Mouse (Mus musculus): Measurements from ENCODE around the gene Ctnnbl1. TPM values are rescaled to one million over a fixed set of nuclear protein-coding genes. Genes with fewer than 3 reads are reported as not detected.
A peak's percentile ranks its signal among the peaks of the same experiment; 100 is the strongest.

Gene Ctnnbl1
- total RNA-seq, 2 experiments from 2014 or later, result 6.8 to 7.2 TPM

DNA sequence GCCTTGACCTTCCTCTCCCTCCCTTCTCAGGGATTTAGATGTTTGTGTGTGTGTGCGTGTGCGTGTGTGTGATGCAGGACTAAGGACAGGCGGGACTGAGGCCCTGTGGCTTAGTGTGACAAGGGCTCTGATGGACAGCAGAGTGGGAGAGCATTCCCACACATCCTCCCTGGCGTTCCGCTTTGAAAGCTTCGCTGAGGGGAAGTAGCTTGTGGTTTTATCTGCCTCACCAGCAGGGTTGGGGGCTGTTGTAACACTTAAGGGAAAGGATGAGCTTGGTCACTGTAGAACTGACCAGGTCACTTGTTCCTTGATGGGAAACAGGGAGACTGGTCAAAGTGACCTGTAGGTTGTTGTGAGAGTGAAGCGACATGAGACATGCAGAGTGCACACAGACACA, 121.1 kb downstream of the Ctnnbl1 start:
- intact Hi-C loops (cut with DNase I; ENCODE audit: low total_unique reads), result no loop called here
- DNase-seq, result no peak

DNA sequence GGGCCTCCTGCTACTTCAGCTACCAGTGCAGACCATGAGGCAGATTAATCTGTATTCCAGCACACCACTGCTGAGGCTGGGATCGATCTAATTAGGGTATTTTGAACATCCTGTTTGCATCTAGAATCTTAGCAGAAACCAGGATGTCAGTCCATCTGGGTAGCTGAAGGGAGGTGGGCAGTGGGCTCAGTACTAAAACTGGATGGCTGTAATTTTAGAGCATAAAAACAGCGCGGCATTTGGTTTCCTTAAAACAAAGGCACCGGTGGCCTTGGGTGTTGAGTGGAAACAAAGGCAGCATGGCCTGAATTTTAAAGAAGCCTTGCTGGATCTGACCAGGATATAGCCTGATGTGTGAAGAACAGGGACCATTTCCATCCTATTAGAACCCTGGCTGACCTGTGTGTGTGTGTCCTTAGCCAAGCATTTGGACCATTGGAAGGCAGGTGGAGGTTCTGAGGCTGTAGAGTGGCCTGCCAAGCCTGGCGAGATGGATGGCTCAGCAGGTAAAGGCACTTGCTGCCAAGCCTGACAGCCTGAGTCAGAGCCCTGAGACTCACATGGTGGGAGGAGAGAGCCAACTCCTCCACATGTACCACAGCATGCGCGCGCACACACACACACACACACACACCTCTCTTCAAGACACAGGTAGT, 122.0 kb downstream of the Ctnnbl1 start:
- DNase-seq, result no peak
- intact Hi-C loops (cut with DNase I; ENCODE audit: low total_unique reads), result no loop called here

DNA sequence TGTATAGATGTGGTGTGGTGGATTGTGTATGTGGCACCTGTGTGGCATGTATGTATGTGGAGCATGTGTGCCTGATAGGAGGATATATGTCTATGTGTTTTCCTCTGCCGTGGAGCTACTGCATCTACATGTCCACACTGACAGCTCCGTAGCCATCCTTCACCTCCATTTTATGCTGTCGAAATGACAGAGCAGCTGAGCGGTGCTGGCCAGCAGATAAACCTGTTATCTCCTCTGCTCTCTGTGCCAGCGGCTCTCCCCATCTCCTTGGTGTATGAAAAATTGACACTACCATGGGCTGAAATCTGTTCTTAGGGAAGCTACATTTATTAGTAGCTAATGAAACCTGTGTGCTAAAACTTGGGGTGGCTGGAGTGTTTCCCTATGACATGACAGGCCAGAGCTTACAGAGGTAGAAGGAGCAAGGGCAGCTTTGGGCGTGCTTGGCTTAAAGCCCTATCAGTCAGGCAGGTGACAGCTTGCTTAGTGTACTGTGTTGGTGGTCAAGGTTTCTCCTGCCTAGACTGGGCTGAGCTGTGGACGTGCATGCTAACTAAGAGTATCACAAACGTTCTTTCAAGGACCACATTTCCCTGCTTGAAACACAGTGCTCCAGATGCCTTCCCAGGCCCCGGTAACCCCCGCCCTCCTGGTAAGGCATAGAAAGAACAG, 124.2 kb downstream of the Ctnnbl1 start:
- intact Hi-C loops (cut with DNase I; ENCODE audit: low total_unique reads), result no loop called here
- DNase-seq, result no peak

DNA sequence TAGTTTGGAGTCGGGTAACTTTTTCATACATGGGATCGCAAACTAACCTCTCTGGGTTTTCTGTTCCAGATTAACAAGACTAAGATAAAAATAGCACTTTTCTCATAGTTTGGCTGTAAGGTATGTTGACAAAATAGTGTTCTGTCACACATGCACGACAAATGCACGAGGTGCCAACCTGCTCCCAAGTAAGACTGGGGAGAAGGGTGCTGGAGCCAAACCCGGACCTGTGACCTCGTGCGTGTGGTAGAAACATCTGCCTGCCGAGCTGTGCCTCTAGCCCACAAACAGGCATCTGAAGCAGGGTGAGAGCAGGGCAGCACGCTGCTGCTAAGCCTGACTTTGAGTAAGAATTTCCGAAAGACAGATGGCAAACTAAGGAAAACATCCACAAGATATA, 125.1 kb downstream of the Ctnnbl1 start:
- DNase-seq, result peak; percentile 23
- intact Hi-C loops (cut with DNase I; ENCODE audit: low total_unique reads), result no loop called here

DNA sequence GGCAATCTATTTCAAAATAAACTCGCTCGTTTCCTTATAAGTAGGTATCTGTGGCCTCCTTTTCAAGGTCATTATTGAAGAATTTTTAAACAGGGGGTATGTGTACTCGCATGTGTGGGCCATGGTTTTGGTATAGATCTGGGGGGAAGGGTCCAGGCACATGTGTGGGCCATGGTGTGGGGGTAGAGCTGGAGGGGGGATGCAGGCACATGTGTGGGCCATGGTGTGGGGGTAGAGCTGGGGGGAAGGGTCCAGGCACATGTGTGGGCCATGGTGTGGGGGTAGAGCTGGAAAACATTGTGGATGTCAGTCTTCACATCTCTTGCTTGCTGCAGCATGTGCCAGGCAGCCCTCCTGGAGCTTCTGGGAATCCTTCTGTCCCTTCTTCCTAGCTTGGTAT, 129.9 kb downstream of the Ctnnbl1 start:
- intact Hi-C loops (cut with DNase I; ENCODE audit: low total_unique reads), result no loop called here
- DNase-seq, result no peak

DNA sequence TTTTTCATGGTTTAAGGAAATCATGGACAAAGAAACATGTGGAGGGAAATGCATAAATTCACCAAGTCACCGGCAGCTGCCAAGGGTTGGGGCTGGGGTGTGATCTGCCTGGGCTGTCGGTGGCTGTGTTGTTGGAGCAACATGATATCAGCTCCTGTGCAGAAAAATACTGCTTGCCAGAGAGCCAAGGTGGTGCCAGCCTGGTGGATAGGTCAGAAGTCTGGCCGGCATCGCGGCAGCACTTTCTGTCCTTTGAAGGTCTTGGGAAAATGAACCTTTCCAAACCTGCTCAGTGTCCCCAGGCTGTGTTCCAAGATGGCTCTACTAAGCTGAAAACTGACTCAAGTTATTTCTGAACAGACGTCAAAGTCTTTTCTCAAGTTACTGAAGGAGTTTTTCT, 133.0 kb downstream of the Ctnnbl1 start:
- peak; percentile 78 for DNase-seq
- intact Hi-C loops (cut with DNase I; ENCODE audit: low total_unique reads), result no loop called here

DNA sequence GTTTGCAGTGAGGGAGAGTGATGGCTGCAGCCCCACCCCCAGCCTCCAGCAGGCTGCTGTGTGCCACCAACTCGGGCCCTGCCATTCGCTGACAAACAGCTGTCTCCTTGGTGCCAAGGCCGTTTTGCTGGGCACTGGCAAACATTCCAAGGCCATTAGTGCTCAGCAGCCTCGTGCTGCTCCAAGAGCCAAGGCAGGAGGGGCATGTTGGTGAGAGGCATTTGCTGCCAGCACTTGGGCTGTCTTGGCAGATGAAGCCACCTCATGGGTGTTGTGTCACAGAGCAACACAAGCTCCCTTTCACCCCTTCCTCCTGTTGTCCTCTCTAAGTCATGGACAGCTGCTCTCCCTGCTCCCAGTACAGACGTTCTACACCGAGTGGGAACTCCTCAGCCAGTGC, 136.0 kb downstream of the Ctnnbl1 start:
- peak; percentile 78 for DNase-seq
- intact Hi-C loops (cut with DNase I; ENCODE audit: low total_unique reads), result no loop called here

DNA sequence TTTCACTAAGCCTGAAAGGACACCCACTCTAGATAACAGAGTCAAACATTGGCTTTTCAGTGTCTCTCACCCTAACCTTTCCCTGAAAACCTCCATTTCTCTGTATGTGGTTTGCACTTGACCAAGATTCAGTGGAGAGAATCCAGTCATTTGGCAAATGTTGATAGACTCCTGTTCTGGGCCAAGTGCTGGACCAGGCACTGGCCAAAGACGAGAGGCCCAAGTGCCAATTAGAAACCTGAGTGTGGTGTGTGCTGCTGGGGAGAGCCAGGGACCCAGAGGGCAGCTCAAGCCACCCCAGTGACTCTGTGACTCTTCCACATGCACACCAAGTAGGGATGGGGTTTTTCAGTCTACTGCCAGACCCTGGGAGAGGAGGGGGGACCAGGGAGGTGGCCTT, 136.5 kb downstream of the Ctnnbl1 start:
- peak; percentile 50 for DNase-seq
- intact Hi-C loops (cut with DNase I; ENCODE audit: low total_unique reads), result no loop called here

DNA sequence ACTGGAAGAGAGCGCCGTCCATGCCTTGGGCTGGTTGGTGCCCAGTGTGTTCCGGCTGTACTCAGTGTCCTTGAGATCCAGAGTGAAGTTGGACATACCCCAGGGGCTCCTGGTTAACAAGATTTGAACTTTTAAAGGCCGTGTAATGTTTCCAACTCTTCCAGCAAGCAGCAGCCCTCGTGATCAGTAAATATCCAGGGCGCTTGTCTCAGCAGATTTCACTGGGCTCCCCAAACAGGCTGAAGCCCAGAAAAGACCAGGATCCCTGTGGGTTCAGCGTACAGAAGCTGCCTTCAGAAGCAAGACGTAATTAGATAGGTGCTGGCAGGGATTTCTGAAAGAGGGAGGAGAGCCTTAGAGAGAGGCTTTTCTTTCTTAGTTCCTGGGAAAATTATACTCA, 137.9 kb downstream of the Ctnnbl1 start:
- intact Hi-C loops (cut with DNase I; ENCODE audit: low total_unique reads), result no loop called here
- DNase-seq, result no peak

DNA sequence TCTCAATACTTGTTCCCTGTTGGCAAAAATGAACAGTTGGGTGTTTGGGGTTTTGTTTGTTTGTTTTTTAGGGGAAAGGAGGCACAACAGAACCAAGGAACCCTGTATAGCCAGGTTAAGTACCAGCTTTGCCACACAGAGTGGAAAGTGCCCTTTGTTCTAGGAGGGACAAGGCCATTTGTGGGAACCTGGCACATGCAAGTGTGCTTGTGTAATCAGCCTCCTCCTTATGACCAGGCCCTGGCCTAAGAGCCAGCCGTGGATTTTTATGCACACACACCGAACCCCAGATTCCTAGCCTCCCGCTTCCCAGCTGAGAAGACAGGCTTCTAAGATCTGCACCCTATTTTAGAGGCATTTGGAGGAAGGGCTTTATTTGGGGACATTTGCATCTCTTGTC, 140.2 kb downstream of the Ctnnbl1 start:
- DNase-seq, result no peak
- intact Hi-C loops (cut with DNase I; ENCODE audit: low total_unique reads), result no loop called here

DNA sequence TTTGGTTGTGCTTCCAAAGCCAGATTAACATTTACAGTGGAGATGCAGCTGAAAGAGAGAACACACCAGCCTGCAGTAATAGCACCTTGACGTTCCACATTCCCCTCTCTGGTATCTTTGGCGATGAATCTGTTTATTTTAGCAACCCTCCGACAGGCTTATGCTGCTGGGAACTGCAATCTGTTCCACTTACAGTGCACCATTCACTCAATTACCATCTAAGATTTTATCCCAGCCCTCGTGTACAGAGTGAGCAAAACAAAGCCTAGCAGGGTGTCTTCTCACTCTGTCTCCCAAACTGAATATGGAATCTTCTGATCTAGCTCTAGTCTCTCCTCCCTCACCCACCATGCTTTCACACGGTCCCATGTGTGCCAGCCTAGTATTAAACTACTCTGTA, 140.8 kb downstream of the Ctnnbl1 start:
- intact Hi-C loops (cut with DNase I; ENCODE audit: low total_unique reads), result no loop called here
- no peak for DNase-seq

DNA sequence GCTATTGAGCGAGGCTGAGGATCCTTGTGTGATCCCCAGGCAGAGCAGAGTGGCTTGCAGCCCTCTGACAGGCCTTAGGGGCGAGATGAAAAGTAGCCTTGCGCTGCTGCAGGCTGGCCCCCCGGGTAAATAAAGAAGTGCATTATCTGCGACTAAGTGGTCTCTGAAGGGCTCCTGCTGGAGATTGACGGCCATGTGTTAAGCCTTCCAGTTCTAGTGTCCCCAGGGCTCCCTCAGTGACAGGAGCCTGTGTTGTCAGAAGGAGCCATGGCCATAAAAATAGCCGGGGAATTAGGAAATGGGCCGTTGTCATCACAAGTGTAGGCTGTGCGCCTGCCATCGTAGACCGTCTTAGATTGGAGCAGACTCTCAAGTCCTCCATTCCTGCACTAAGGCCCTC, 144.7 kb downstream of the Ctnnbl1 start:
- intact Hi-C loops (cut with DNase I; ENCODE audit: low total_unique reads), result no loop called here
- no peak for DNase-seq

DNA sequence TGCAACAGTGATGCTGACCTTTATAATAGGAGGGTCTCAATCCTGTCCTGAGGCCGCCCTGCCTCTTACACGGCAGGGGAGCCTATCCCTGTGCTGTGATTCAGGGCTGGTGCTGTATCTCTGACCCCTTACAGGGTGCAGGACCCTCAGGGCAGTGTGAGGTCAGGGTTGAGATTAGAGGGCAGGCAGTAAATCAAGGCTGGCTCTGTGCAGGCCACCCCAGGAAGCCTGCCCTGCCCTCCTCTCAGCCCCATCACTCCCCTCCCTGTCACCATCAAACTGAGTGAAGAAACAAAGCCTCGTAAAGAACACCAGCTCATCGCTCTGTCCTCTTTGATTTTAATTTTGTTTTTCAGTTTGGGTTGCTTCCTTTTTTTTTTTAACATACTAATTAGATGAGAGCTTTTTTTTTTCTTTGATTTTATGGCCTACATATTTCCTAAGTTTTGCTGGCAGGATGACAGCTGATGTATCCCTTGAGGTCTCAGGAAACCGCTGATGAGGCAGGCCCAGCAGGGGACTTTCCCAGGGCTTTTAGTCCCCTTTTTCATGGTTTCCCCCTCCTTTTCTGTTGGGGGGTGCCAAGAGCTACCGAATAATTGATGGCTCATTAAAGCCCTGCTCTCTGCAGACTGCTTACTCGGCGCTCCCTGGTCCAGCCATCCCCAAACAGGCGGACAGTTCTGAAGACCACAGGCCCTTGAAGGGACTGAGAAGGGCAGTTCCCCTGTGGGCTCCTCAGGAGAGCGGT, 150.2 kb downstream of the Ctnnbl1 start:
- intact Hi-C loops (cut with DNase I; ENCODE audit: low total_unique reads), result no loop called here
- DNase-seq, result no peak

DNA sequence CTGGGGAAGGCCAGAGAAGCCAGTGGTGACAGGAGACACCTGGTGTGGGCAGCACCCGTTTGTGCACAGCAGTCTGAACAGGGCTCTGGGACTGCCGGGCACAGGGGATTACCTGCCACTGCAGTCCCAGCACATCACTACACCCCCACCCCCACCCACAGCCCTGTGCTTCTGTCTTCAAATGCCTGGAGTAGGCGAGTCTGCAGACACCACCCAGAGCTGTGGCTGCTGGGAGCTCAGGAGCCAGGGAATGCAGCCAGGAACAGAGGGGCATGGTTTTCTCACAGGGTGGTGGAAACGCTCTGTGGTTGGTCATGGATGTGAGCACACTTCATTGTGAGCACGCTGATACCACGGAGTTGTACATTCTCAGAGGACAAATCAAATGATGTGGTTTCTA, 154.0 kb downstream of the Ctnnbl1 start:
- intact Hi-C loops (cut with DNase I; ENCODE audit: low total_unique reads), result no loop called here
- no peak for DNase-seq

DNA sequence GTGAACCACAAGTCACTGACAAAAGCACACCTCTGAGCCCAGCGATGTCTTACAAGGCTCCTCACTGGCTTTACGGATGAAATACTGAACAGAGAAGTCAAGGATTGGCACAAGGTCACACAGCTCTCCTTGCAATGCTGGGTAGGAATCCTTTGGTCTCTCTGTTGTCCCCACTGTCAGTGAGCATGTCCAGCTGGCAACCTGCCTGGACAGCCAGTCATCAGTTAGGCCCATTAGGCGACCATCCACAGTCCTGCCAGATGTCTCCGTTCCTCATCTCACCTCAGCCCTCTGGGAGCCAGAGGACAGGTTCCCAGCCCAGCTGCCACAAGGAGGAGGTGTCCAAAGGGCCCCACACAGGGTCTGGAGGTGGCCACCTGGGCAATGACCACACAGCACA, 159.9 kb downstream of the Ctnnbl1 start:
- intact Hi-C loops (cut with DNase I; ENCODE audit: low total_unique reads), result no loop called here

DNA sequence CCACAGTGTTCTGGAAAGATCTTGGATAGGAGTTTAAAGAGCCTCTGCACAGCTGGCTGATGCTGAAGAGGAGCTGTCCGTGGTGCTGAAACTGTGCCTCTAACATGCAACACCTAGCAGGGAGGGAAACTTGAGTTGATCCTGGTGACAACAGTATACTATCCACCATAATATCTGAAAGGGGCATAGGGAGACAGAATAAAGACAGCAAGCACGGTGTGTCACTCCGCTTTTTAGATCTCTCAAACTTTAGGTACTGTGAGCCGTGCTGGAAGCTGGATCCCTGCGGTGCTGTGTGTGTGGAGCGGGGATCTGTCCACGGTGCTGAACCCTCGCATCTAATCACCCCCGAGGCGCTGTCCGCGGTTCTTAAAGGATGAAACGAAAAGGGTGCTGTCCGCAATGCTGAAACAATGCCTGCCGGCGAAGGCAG, 176.0 kb downstream of the Ctnnbl1 start:
- peak; percentile 82 for DNase-seq
- intact Hi-C loops (cut with DNase I; ENCODE audit: low total_unique reads), result no loop called here

More for the DNA sequence above, 159.9 kb downstream of the Ctnnbl1 start:
- no peak for DNase-seq

DNA sequence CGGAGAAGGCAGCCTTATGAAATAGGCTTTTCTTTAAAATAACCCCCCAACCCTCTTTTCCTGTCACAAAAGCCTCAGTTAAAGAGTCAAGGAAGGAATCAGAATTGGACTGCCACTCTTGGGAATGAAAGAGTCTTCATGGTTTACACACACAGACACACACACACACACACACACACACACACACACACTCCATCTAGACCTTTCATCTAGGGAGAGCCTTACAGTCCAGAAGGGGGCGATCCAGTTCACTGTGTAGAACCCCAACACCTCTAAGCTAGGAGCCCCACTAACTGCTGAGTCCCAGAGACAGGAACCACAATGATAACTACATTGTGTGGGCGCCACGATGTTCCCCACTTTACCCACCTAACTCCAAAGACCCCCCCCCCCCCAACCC, 176.5 kb downstream of the Ctnnbl1 start:
- intact Hi-C loops (cut with DNase I; ENCODE audit: low total_unique reads), result no loop called here
- DNase-seq, result no peak

DNA sequence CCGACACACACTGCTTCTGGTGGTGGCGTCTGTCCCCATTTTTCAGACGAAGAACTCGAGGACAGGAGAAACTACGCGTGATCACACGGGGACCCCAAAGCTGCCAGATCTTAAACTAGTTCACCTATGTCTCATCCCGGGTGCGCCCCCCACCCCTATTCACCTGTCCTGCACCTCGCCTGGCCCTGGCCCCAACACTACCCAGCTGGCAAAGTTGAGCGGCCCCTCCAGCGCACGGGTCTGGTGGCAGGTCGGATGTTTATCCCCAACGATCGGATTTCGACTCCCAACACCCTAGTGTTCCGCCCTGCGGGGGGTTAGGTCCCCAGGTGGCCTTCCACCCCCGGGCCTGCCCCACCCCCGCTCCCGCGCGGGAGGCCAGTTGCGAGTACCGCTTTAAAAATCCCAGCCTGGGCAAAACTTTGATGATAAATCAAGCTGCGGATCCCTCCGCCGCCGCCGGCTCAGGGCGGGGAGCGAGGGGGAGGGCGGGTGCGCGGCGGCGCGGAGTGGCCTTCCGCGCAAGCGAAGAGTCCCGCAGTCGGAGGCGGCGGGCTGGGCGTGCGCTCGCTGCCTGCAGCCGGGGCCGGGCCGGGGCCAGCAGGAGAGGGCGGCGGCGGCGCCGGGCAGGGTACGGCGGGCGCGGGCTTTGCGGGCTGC, 177.0 kb downstream of the Ctnnbl1 start, which contains the start of gene Vstm2l:
Gene Vstm2l, plus strand, starts transcription at position 549 of the 660 bp plus-strand sequence.
- no peak for DNase-seq
- intact Hi-C loops (cut with DNase I; ENCODE audit: low total_unique reads), result no loop called here

DNA sequence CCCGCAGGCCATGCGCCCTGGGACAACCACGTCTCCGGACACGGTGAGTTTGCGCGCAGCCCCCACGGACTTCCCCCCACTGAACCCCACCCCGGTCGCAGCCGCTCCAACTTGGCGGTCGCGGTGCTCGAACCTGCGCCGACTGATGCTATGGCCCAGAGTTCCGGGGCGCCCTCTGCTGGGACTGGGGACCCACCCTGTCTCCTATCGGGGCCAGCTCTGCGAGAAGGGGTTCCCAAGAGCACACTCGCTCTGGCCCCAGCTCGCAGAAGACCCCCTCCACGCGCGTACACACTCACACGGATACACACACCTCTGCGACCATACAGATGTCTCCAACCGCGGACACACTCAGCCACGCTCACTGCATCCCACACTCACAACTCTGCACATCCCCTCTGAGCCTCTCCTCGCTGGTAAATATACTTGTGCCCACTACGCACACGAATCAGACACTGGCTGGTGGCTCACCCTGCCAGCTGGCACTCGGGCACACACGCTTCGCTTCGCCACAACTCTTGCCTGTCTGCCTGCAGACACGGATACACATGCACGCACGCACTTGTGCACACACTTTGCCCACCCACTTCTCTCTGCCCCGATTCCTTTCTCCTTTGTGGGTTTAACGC, 177.8 kb downstream of the Ctnnbl1 start:
- no peak for DNase-seq
- intact Hi-C loops (cut with DNase I; ENCODE audit: low total_unique reads), result no loop called here

DNA sequence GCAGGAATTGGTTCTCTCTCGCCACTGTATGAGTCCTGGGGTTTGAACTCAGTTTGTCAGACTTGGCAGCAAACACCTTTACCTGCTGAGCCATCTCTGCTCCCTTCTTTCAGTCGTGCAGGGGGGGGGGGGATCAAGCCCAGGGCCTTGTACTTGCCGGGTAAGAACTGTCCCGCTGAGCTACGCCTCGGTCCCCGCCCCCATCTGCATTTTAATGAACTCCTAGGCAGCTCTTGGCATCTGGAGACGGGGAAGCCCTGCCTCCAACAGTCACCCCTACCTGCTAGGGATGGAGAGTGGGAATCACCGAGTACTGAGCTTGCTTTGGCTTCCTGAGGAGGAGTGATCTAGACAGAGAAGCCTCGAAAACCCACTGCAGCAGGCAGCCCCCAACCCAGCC, 181.3 kb downstream of the Ctnnbl1 start:
- no peak for DNase-seq
- intact Hi-C loops (cut with DNase I; ENCODE audit: low total_unique reads), result no loop called here

Data from gastrocnemius, postnatal 14 days (tissue).